Mouse (Mus musculus): Measurements from ENCODE around the gene Tns2. TPM values are rescaled to one million over a fixed set of nuclear protein-coding genes. Genes with fewer than 3 reads are reported as not detected.

Gene Tns2
- total and polyA plus RNA-seq, 2 experiments from 2014 or later: 24.6 to 57.9 TPM

DNA sequence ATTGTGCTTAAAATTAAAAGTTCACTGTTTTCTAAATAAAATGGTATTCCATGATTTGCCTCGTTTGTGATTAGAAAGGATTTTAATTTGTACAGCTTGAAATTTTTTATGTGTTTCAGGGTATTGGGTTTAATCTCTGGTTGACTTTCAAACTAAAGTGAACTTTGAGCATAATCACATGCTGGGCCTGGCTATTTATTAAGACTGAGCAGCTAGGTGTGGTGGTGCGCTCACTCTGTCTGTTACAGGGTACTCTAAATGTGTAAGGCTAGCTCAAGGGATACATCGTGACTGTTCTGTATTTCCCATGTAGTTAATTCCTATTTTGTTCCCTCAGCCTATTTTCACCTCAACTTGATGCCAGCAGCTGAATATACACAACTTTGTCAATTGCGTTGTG lies 18.1 kb upstream of the Tns2 start:
- DNase-seq (ENCODE audit: low spot score) (no peak), ATAC-seq (ENCODE audit: insufficient read depth, low read depth) (no peak)
- Histone ChIP-seq H3K27me3 (ENCODE audit: control insufficient read depth, insufficient read depth, low read length) (no peaks in the 10 kb centered on the region), H3K36me3 (replicated peaks; ENCODE audit: control insufficient read depth, insufficient read depth, low read length) (peaks cover 51% of the 10 kb centered on the region), H3K4me3 (ENCODE audit: low read depth, low read length) (no peak overlapping the region), H3K27ac (ENCODE audit: low read depth) (no peak overlapping the region), H3K9ac (replicated peaks; ENCODE audit: low read depth, low read length) (no peak overlapping the region), H3K9me3 (replicated peaks; ENCODE audit: control insufficient read depth, low read length) (no peaks in the 10 kb centered on the region), H3K4me1 (ENCODE audit: control insufficient read depth, insufficient read depth) (no peaks in the 10 kb centered on the region), H3K4me2 (ENCODE audit: low read depth, low read length) (no peak overlapping the region)
- TF ChIP-seq CTCF (IDR thresholded peaks at IDR 0.05; ENCODE audit: low read depth) (no peak), EP300 (IDR thresholded peaks at IDR 0.05; ENCODE audit: low read depth) (no peak)
- WGBS: 86% methylated on average over 4 of the region's 4 CpGs

DNA sequence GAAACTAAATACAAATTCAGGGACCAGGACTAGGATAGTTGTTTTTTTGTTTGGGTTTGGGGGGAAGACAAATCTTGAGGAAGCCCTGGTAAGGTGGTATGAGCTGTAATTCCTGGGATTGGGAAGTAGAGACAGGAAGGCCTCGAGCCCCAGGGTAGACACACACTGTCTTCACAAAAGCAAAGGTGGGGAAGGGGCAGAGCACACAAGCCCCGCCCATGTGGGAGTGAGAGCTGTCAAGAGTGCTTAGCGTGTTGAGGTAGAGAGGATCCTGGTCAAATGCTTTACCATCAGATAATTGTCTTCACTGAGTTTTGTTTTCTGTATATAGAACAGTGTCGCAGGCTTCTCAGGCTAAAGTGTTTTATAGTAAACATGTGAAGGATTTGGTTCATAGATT lies 17.2 kb upstream of the Tns2 start:
- Histone ChIP-seq H3K9me3 (replicated peaks; ENCODE audit: control insufficient read depth, low read length) (no peaks in the 10 kb centered on the region), H3K4me2 (ENCODE audit: low read depth, low read length) (no peak overlapping the region), H3K4me3 (ENCODE audit: low read depth, low read length) (no peak overlapping the region), H3K4me1 (ENCODE audit: control insufficient read depth, insufficient read depth) (no peaks in the 10 kb centered on the region), H3K9ac (replicated peaks; ENCODE audit: low read depth, low read length) (no peak overlapping the region), H3K36me3 (replicated peaks; ENCODE audit: control insufficient read depth, insufficient read depth, low read length) (peaks cover 60% of the 10 kb centered on the region), H3K27ac (ENCODE audit: low read depth) (no peak overlapping the region), H3K27me3 (ENCODE audit: control insufficient read depth, insufficient read depth, low read length) (no peaks in the 10 kb centered on the region)
- TF ChIP-seq CTCF (IDR thresholded peaks at IDR 0.05; ENCODE audit: low read depth) (no peak), EP300 (IDR thresholded peaks at IDR 0.05; ENCODE audit: low read depth) (no peak)
- ATAC-seq (ENCODE audit: insufficient read depth, low read depth): no peak
- 78% methylated on average over 4 of the region's 4 CpGs for WGBS
- DNase-seq (ENCODE audit: low spot score): no peak

DNA sequence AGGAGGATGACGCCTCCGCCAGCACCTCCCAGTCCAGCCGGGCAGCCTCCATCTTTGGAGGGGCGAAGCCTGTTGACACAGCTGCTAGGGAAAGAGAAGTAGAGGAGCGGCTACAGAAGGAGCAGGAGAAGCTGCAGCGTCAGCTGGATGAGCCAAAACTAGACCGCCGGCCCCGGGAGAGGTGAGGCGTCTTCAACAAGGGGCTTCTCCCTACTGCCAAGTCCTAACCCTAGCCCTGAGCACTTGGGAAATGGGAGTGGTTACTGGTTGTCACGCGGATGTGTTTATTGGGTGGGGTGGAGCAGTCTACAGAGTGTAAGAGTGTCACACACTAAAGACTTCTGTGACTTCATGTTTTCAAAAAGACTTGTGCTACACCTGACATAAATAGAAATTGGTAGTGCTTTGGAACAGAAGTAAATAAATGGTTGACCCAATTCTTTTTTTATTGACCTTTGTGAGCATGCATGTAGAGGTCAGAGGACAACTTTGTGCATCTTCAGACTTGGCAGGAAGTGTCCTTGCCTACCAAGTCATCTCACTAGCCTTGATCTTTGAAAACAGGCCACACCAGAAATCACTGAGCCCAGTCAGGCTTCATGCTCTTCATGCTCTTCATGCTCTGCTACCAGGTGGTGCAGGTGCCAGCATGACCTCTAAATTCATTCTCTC lies 10.2 kb upstream of the Tns2 start:
- Histone ChIP-seq H3K27me3 (ENCODE audit: control insufficient read depth, insufficient read depth, low read length) (no peaks in the 10 kb centered on the region), H3K4me3 (ENCODE audit: low read depth, low read length) (no peak overlapping the region), H3K9me3 (replicated peaks; ENCODE audit: control insufficient read depth, low read length) (no peaks in the 10 kb centered on the region), H3K4me1 (ENCODE audit: control insufficient read depth, insufficient read depth) (no peaks in the 10 kb centered on the region), H3K9ac (replicated peaks; ENCODE audit: low read depth, low read length) (no peak overlapping the region), H3K36me3 (replicated peaks; ENCODE audit: control insufficient read depth, insufficient read depth, low read length) (peaks cover 98% of the 10 kb centered on the region), H3K27ac (ENCODE audit: low read depth) (no peak overlapping the region), H3K4me2 (ENCODE audit: low read depth, low read length) (no peak overlapping the region)
- WGBS: 74% methylated on average over 12 of the region's 12 CpGs
- no peak for DNase-seq (ENCODE audit: low spot score)
- TF ChIP-seq CTCF (IDR thresholded peaks at IDR 0.05; ENCODE audit: low read depth) (no peak), EP300 (IDR thresholded peaks at IDR 0.05; ENCODE audit: low read depth) (no peak)
- ATAC-seq (ENCODE audit: insufficient read depth, low read depth): no peak

DNA sequence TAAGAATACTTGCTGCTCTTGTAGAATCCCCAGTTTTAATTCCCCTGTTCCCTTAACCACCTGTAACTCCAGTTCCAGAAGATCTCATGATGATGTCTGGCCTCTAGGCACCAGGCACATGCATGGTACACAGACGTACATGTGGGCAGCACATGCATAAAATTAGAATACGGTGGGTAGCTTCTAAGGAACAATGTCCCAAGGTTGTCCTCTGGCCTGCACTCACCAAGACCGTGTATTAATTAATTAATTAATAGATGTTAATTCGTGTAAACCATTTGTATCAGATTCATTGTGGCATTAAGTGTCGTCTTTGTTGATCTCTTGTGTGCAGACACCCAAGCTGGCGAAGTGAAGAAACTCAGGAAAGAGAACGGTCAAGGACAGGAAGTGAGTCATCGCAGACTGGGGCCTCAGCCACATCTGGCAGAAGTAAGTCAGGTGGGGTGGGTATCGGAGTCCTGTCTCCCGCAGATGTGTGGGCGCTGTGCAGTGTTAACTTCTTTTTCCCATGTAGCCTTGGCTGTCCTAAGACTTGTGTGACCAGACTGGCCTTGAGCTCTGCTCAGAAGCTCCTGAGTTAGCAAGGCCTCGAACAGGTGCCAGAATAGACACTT lies 9.0 kb upstream of the Tns2 start:
- Histone ChIP-seq H3K9me3 (replicated peaks; ENCODE audit: control insufficient read depth, low read length) (no peaks in the 10 kb centered on the region), H3K4me2 (ENCODE audit: low read depth, low read length) (no peak overlapping the region), H3K4me3 (ENCODE audit: low read depth, low read length) (no peak overlapping the region), H3K36me3 (replicated peaks; ENCODE audit: control insufficient read depth, insufficient read depth, low read length) (peaks cover 99% of the 10 kb centered on the region), H3K9ac (replicated peaks; ENCODE audit: low read depth, low read length) (no peak overlapping the region), H3K27ac (ENCODE audit: low read depth) (no peak overlapping the region), H3K27me3 (ENCODE audit: control insufficient read depth, insufficient read depth, low read length) (no peaks in the 10 kb centered on the region), H3K4me1 (ENCODE audit: control insufficient read depth, insufficient read depth) (no peaks in the 10 kb centered on the region)
- 67% methylated on average over 12 of the region's 12 CpGs for WGBS
- ATAC-seq (ENCODE audit: insufficient read depth, low read depth): no peak
- TF ChIP-seq CTCF (IDR thresholded peaks at IDR 0.05; ENCODE audit: low read depth) (no peak), EP300 (IDR thresholded peaks at IDR 0.05; ENCODE audit: low read depth) (no peak)
- DNase-seq (ENCODE audit: low spot score): no peak

DNA sequence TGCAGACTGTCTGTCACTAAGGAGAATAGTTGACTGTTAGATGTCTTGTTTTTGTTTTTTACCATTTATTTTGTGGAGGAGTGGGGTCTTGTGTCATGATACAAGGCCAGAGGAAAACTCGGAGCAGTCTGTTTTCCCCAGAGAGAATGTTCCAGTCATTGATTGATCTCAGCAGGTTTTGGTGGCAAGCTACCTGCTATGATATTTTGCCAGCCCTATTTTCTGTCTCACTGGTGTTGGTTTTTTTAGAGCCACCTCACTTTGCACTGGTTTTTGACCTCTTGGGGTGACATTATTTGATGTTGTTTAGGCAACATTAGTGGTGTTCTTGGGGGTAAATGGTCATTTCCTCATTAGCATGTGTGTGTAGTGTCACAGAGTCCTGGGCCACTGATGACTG lies 8.5 kb upstream of the Tns2 start:
- Histone ChIP-seq H3K36me3 (replicated peaks; ENCODE audit: control insufficient read depth, insufficient read depth, low read length) (peaks cover 96% of the 10 kb centered on the region), H3K4me1 (ENCODE audit: control insufficient read depth, insufficient read depth) (no peaks in the 10 kb centered on the region), H3K27me3 (ENCODE audit: control insufficient read depth, insufficient read depth, low read length) (no peaks in the 10 kb centered on the region), H3K9me3 (replicated peaks; ENCODE audit: control insufficient read depth, low read length) (no peaks in the 10 kb centered on the region), H3K4me2 (ENCODE audit: low read depth, low read length) (no peak overlapping the region), H3K4me3 (ENCODE audit: low read depth, low read length) (no peak overlapping the region), H3K9ac (replicated peaks; ENCODE audit: low read depth, low read length) (no peak overlapping the region), H3K27ac (ENCODE audit: low read depth) (no peak overlapping the region)
- DNase-seq (ENCODE audit: low spot score): no peak
- TF ChIP-seq EP300 (IDR thresholded peaks at IDR 0.05; ENCODE audit: low read depth): no peak
- no peak for TF ChIP-seq CTCF (IDR thresholded peaks at IDR 0.05; ENCODE audit: low read depth)
- WGBS: 82% methylated on average over 1 of the region's 1 CpGs
- no peak for ATAC-seq (ENCODE audit: insufficient read depth, low read depth)

DNA sequence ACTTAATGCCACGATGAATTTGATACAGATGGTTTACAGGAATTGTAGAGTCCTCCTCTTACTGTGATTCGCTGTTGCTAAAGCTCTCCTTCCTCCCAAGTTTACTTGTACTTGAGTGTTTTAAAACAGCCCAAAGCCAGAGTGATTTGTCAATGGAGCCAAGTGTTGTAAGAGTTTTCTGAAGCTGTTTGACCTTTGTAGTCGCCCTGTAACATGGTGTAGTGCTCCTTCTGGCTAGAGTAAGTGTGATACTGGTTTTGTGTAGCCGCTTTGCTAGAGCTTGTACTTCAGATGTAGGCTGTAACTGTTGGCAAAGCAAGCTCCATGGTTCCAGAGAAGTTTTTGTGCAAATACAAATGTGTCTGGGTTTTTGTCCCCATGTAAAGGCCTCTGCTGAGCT lies 8.0 kb upstream of the Tns2 start:
- H3K9me3 ChIP-seq (replicated peaks; ENCODE audit: control insufficient read depth, low read length): no peaks in the 10 kb centered on the region
- H3K27ac ChIP-seq (ENCODE audit: low read depth): no peak overlapping the region
- no peak overlapping the region for H3K4me2 ChIP-seq (ENCODE audit: low read depth, low read length)
- peaks cover 93% of the 10 kb centered on the region for H3K36me3 ChIP-seq (replicated peaks; ENCODE audit: control insufficient read depth, insufficient read depth, low read length)
- H3K9ac ChIP-seq (replicated peaks; ENCODE audit: low read depth, low read length): no peak overlapping the region
- TF ChIP-seq EP300 (IDR thresholded peaks at IDR 0.05; ENCODE audit: low read depth): no peak
- no peak for TF ChIP-seq CTCF (IDR thresholded peaks at IDR 0.05; ENCODE audit: low read depth)
- no peaks in the 10 kb centered on the region for H3K4me1 ChIP-seq (ENCODE audit: control insufficient read depth, insufficient read depth)
- H3K27me3 ChIP-seq (ENCODE audit: control insufficient read depth, insufficient read depth, low read length): no peaks in the 10 kb centered on the region
- WGBS: 84% methylated on average over 4 of the region's 4 CpGs
- DNase-seq (ENCODE audit: low spot score) (no peak), ATAC-seq (ENCODE audit: insufficient read depth, low read depth) (no peak)
- no peak overlapping the region for H3K4me3 ChIP-seq (ENCODE audit: low read depth, low read length)

All from heart, postnatal 0 days (tissue).